Mouse (Mus musculus): ENCODE measurements around the gene Mob1a.

- no peak for TF ChIP-seq POLR2AphosphoS2 (IDR thresholded peaks at IDR 0.05; ENCODE audit: insufficient read length, low read depth)
- no peak for TF ChIP-seq POLR2A (IDR thresholded peaks at IDR 0.05; ENCODE audit: insufficient read length, low read depth)
- TF ChIP-seq MAX (IDR thresholded peaks at IDR 0.05; ENCODE audit: low read depth), result no peak
- TF ChIP-seq E2F4 (IDR thresholded peaks at IDR 0.05; ENCODE audit: insufficient read depth), result no peak
- no peak for TF ChIP-seq USF1 (IDR thresholded peaks at IDR 0.05; ENCODE audit: low read depth)
- TF ChIP-seq CEBPB (IDR thresholded peaks at IDR 0.05; ENCODE audit: insufficient read depth, poor library complexity, severe bottlenecking), result no peak
- TF ChIP-seq MYOD1 (IDR thresholded peaks at IDR 0.05; ENCODE audit: control insufficient read depth in 1 of 3, insufficient read length in 2 of 3, low read depth in 2 of 3), result no peak
- no peak for TF ChIP-seq TCF12 (IDR thresholded peaks at IDR 0.05; ENCODE audit: insufficient read depth, poor library complexity, severe bottlenecking)
- no peak for TF ChIP-seq MYOG (IDR thresholded peaks at IDR 0.05; ENCODE audit: control insufficient read depth in 1 of 3, insufficient read depth in 1 of 3, insufficient read length in 2 of 3, low read depth in 2 of 3)
These were observed 14.6 kb upstream of the Mob1a start for GRCm38 (mm10) chr6:83311206-83311605.

Data from myocyte (in vitro differentiated cells).